Mouse (Mus musculus): ENCODE measurements at regions not wholly inside any gene's neighbourhood (a gene's known extent, or its start where the extent isn't known, plus 50 kb on each side); places are given as distances from the start of the nearest gene placed in this dataset.

DNA sequence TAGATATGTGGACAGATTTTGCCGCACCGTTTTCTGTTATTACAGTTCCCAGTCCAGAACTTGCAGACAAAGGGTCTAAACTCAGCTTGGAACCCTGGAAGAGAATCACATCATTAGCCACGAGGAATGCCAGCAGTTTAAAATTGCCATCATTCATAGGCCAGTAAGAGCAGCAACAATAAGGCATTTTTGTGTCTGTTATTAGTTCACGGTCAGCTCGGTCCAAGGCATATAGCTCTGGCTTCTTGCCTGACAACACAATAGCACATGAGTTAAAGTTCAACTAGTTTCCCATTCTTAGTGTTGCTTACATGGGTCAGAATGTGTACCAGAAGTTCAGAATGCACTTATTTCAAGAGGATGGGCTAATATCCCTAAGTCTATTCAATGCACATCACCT, 103.4 kb downstream of the Olig3 start:
- Histone ChIP-seq H3K27me3 (peaks cover 51% of the 10 kb centered on the region), H3K4me3 (no peak overlapping the region), H3K36me3 (no peaks in the 10 kb centered on the region), H3K9me3 (no peaks in the 10 kb centered on the region), H3K4me1 (replicated peaks) (peaks cover 4% of the 10 kb centered on the region), H3K9ac (no peak overlapping the region), H3K4me2 (no peak overlapping the region), H3K27ac (replicated peaks) (no peak overlapping the region)
- 43% methylated on average over 5 of the region's 5 CpGs for WGBS
- ATAC-seq (ENCODE audit: low FRiP score, low read depth), result no peak

- no peak overlapping the region for H3K9ac ChIP-seq
- H3K4me1 ChIP-seq (replicated peaks), result peaks cover 4% of the 10 kb centered on the region
- H3K4me2 ChIP-seq, result no peak overlapping the region
- peak; percentile 63 for ATAC-seq (ENCODE audit: low FRiP score, low read depth)
- peaks cover 47% of the 10 kb centered on the region for H3K27me3 ChIP-seq
- H3K36me3 ChIP-seq, result no peaks in the 10 kb centered on the region
- no peaks in the 10 kb centered on the region for H3K9me3 ChIP-seq
- H3K4me3 ChIP-seq, result no peak overlapping the region
- H3K27ac ChIP-seq (replicated peaks), result no peak overlapping the region
- WGBS, result 41% methylated on average over 4 of the region's 4 CpGs
Measured at GRCm38 (mm10) chr10:19460164-19460563, 103.8 kb downstream of the Olig3 start.

- 76% methylated on average over 3 of the region's 3 CpGs for WGBS
- Histone ChIP-seq H3K9ac (no peak overlapping the region), H3K27me3 (peaks cover 39% of the 10 kb centered on the region), H3K36me3 (no peaks in the 10 kb centered on the region), H3K4me3 (no peak overlapping the region), H3K4me2 (no peak overlapping the region), H3K4me1 (replicated peaks) (peaks cover 4% of the 10 kb centered on the region), H3K9me3 (no peaks in the 10 kb centered on the region), H3K27ac (replicated peaks) (no peak overlapping the region)
- ATAC-seq (ENCODE audit: low FRiP score, low read depth), result no peak
Measured at GRCm38 (mm10) chr10:19463800-19464199, 107.5 kb downstream of the Olig3 start.

DNA sequence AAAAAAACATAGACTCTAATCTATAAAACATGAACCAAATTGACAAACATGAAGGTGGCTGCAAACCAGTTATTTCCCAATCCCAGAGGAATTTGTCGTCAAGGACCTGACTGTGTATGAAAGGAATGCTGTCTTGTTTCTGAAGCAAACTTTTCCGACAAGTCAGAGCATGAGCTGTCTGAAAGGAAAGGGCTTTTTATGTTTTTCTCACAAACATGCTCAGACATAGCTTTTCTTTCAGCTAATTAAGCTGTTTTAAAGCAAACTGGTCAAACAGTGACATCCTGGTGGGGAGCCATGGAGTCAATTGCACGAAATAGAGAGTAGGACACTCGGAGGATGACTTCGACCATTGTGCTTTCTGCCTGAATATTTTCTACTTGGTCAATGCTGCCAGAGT, 108.2 kb downstream of the Olig3 start:
- no peaks in the 10 kb centered on the region for H3K4me1 ChIP-seq (replicated peaks)
- 11% methylated on average over 5 of the region's 5 CpGs for WGBS
- no peak for ATAC-seq (ENCODE audit: low FRiP score, low read depth)

DNA sequence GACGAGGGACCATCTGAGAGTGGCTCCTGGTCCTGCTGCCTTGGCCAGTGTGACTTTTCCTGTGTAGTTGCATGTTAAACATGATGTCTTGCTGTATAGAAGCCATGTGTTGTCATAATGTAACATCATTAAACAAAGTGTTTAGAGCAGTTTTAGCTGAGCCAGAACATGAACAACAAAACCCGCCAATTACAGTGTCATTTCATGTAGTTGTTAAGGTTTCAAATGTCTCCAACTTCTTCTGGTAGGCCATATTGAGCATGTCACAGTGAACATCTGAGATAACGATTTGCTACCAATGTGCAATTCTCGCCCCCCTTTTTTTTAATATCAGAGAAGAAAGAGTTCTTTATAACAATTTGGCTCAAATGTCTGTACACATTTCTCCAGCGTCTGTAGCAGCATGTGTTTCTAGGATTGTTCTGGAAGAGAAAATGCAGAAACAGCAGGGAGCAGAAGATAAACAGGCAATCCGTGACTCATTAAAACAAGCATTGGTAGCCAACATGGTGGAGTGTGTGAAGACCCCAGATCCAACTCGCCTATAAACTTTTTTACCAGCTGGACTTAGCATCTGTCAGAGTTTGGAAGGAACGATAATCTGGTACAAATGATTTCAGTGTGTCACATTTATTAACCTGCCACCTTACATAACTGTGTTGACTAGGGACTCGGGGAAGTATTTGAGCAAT, 115.2 kb downstream of the Olig3 start:
- Histone ChIP-seq H3K9ac (no peak overlapping the region), H3K4me1 (replicated peaks) (no peaks in the 10 kb centered on the region), H3K27me3 (peaks cover 35% of the 10 kb centered on the region), H3K4me3 (no peak overlapping the region), H3K9me3 (no peaks in the 10 kb centered on the region), H3K36me3 (no peaks in the 10 kb centered on the region), H3K4me2 (no peak overlapping the region), H3K27ac (replicated peaks) (no peak overlapping the region)
- WGBS, result 68% methylated on average over 9 of the region's 9 CpGs
- no peak for ATAC-seq (ENCODE audit: low FRiP score, low read depth)

More for the DNA sequence above, 108.2 kb downstream of the Olig3 start:
- no peaks in the 10 kb centered on the region for H3K36me3 ChIP-seq
- peaks cover 37% of the 10 kb centered on the region for H3K27me3 ChIP-seq
- no peak overlapping the region for H3K9ac ChIP-seq
- H3K9me3 ChIP-seq, result no peaks in the 10 kb centered on the region
- H3K27ac ChIP-seq (replicated peaks), result no peak overlapping the region
- no peak overlapping the region for H3K4me3 ChIP-seq
- no peak overlapping the region for H3K4me2 ChIP-seq

GRCm38 (mm10) chr10:19472066-19472465, 115.7 kb downstream of the Olig3 start:
- H3K4me3 ChIP-seq, result no peak overlapping the region
- WGBS, result 54% methylated on average over 6 of the region's 6 CpGs
- no peaks in the 10 kb centered on the region for H3K4me1 ChIP-seq (replicated peaks)
- H3K27ac ChIP-seq (replicated peaks), result no peak overlapping the region
- H3K9me3 ChIP-seq, result no peaks in the 10 kb centered on the region
- ATAC-seq (ENCODE audit: low FRiP score, low read depth), result no peak
- no peak overlapping the region for H3K9ac ChIP-seq
- H3K4me2 ChIP-seq, result no peak overlapping the region
- peaks cover 36% of the 10 kb centered on the region for H3K27me3 ChIP-seq
- no peaks in the 10 kb centered on the region for H3K36me3 ChIP-seq

GRCm38 (mm10) chr10:19472949-19473535, 116.7 kb downstream of the Olig3 start:
- no peak overlapping the region for H3K4me2 ChIP-seq
- 80% methylated on average over 3 of the region's 3 CpGs for WGBS
- H3K9ac ChIP-seq, result no peak overlapping the region
- H3K4me3 ChIP-seq, result no peak overlapping the region
- H3K27me3 ChIP-seq, result peaks cover 32% of the 10 kb centered on the region; the same call in 1 of the 2 replicates
- no peak overlapping the region for H3K27ac ChIP-seq (replicated peaks)
- no peaks in the 10 kb centered on the region for H3K4me1 ChIP-seq (replicated peaks)
- H3K36me3 ChIP-seq, result no peaks in the 10 kb centered on the region
- H3K9me3 ChIP-seq, result no peaks in the 10 kb centered on the region
- no peak for ATAC-seq (ENCODE audit: low FRiP score, low read depth)

- WGBS, result 12% methylated on average over 15 of the region's 15 CpGs
- peaks cover 62% of the 10 kb centered on the region for H3K27me3 ChIP-seq
- H3K27ac ChIP-seq (replicated peaks), result no peak overlapping the region
- peaks cover 9% of the 10 kb centered on the region; the same call in 1 of the 2 replicates for H3K4me1 ChIP-seq (replicated peaks)
- ATAC-seq (ENCODE audit: low FRiP score, low read depth), result no peak
- H3K4me2 ChIP-seq, result peak overlapping the region; percentile 30
- no peaks in the 10 kb centered on the region for H3K9me3 ChIP-seq
- no peak overlapping the region for H3K4me3 ChIP-seq
- H3K36me3 ChIP-seq, result no peaks in the 10 kb centered on the region
- no peak overlapping the region for H3K9ac ChIP-seq
Measured at GRCm38 (mm10) chr10:19485537-19486135, 106.1 kb upstream of the Ifngr1 start.

DNA sequence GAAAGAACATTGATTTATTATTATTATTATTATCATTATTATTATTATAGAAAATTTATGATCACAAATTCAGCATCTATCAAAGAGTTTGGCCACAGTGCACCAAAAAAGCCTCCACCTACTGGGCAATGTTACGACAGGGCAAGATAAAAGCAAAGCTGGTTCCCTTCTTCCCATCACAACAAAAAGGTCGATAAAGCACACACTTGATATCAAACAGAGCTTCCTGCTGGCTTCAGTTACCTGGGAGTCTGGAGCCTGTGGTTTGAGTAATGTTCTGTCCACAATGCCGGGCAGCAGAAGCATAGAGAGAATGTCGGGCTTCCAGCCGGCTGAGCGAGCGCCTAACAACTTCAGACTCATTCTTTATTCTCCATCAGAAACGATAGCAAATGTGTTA, 101.2 kb upstream of the Ifngr1 start:
- H3K27me3 ChIP-seq, result peaks cover 58% of the 10 kb centered on the region
- H3K4me1 ChIP-seq (replicated peaks), result no peaks in the 10 kb centered on the region
- no peak overlapping the region for H3K27ac ChIP-seq (replicated peaks)
- no peak overlapping the region for H3K4me2 ChIP-seq
- H3K4me3 ChIP-seq, result no peak overlapping the region
- WGBS, result 13% methylated on average over 8 of the region's 8 CpGs
- H3K9ac ChIP-seq, result no peak overlapping the region
- no peaks in the 10 kb centered on the region for H3K36me3 ChIP-seq
- ATAC-seq (ENCODE audit: low FRiP score, low read depth), result no peak
- no peaks in the 10 kb centered on the region for H3K9me3 ChIP-seq

DNA sequence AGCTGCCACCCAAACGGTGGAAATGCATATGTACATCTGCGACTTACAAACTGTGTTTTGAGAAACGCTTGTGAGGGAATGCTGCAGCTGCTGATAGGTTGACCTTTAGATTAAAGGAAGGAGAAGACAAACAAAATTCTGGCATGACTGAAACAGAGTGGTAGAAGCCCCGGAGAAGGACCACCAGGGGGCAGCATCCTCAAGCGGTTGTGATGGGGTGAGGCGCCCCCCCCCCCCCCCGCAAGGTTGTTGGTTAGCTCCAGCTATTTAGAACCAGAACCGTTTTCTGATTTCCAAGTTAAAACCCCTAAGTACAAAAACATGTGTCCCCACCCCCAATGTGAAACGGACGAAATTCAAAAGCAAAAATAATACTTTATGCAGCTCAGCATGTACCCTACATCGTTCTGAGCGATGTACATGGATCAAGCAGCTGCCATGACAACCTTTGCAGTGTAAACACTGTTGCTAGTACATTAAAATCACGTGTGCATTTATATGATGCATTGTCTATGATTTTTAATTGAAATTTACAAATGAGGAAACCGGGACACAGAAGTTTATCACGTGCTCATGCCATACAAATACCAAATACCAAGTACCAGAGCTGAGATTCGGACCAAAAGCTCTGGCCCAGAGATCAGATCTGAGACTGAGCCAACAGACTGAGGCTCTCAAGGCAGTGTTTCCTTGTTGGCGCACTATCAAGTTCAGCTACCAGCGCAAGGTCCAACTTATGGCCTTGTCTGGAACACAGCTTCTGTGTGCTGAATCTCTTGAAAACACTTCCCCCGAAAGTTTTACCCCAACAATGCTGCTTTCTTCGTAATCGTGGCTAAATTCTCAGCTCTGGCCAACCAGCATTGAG, 100.0 kb upstream of the Ifngr1 start:
- Histone ChIP-seq H3K9ac (no peak overlapping the region), H3K4me2 (no peak overlapping the region), H3K27ac (replicated peaks) (no peak overlapping the region), H3K27me3 (peaks cover 60% of the 10 kb centered on the region), H3K4me3 (no peak overlapping the region), H3K36me3 (no peaks in the 10 kb centered on the region), H3K4me1 (replicated peaks) (no peaks in the 10 kb centered on the region), H3K9me3 (no peaks in the 10 kb centered on the region)
- WGBS, result 55% methylated on average over 21 of the region's 21 CpGs
- ATAC-seq (ENCODE audit: low FRiP score, low read depth), result no peak

GRCm38 (mm10) chr10:19494461-19495105, 97.2 kb upstream of the Ifngr1 start:
- WGBS, result 38% methylated on average over 9 of the region's 9 CpGs
- H3K27me3 ChIP-seq, result peaks cover 33% of the 10 kb centered on the region
- H3K36me3 ChIP-seq, result no peaks in the 10 kb centered on the region
- no peaks in the 10 kb centered on the region for H3K4me1 ChIP-seq (replicated peaks)
- ATAC-seq (ENCODE audit: low FRiP score, low read depth), result no peak
- no peak overlapping the region for H3K9ac ChIP-seq
- no peak overlapping the region for H3K4me3 ChIP-seq
- no peaks in the 10 kb centered on the region for H3K9me3 ChIP-seq
- H3K27ac ChIP-seq (replicated peaks), result no peak overlapping the region
- H3K4me2 ChIP-seq, result no peak overlapping the region

Data from hindbrain, embryonic 15.5 days (tissue).